Comparison of ENCODE assay signal across 23 mouse cellular contexts in genomic region chr7:128504091-128504490, GRCm38 (mm10). TPM values are rescaled to one million over a fixed set of nuclear protein-coding genes. Genes with fewer than 3 reads are reported as not detected.
DNase-seq lines count a peak whose midpoint lies in the region; TF ChIP-seq lines count a peak whose summit lies in the region.
"Had no signal": no experiment of that assay in that cellular context is flagged by ENCODE, and none has a peak within 500 bp of the region (broad histone marks: within the 10 kb centered on the region; RNA-seq: fewer than 3 reads in every experiment).

No protein-coding gene starts in this region.

- H3K4me3 ChIP-seq in olfactory bulb, adult 2 months (ENCODE audit: insufficient read depth, low read depth, low read length) = no peak overlapping the region
- H3K4me3 ChIP-seq: embryonic facial prominence, embryonic 12.5 days; erythroblast, embryonic 14.5 days; heart, embryonic 15.5 days; limb, embryonic 10.5 days; midbrain, embryonic 13.5 days; neural tube, embryonic 12.5 days had no signal

- no peak for TF ChIP-seq CTCF in olfactory bulb, adult 2 months (IDR thresholded peaks at IDR 0.05; ENCODE audit: insufficient read depth, low read depth, low read length)

- no peak for TF ChIP-seq POLR2A in olfactory bulb, adult 2 months (IDR thresholded peaks at IDR 0.05; ENCODE audit: insufficient read depth, low read depth, low read length)

- H3K27ac ChIP-seq in olfactory bulb, adult 2 months (ENCODE audit: insufficient read depth, low read depth, low read length) = 0 out of 2 replicates have a peak overlapping the region, but pooled peaks have one; percentile 60
- H3K27ac ChIP-seq: embryonic facial prominence, embryonic 12.5 days; heart, embryonic 15.5 days; hindbrain, postnatal 0 days; limb, embryonic 10.5 days; midbrain, embryonic 13.5 days; neural tube, embryonic 12.5 days had no signal

- H3K4me1 ChIP-seq in olfactory bulb, adult 2 months (ENCODE audit: control insufficient read depth, insufficient read depth, low read length) = no peaks in the 10 kb centered on the region; the same call in 1 of the 2 replicates
- H3K4me1 ChIP-seq: embryonic facial prominence, embryonic 12.5 days; midbrain, embryonic 13.5 days; neural tube, embryonic 12.5 days had no signal

- peak; percentile 28 to 35 for DNase-seq in layer of hippocampus, adult 8-10 months (ENCODE audit: low spot score in 2 of 2)
- no peak for DNase-seq in layer of hippocampus, postnatal 14 days (ENCODE audit: low spot score in 2 of 2)
- peak; percentile 79 for DNase-seq in brain, adult 2 months (ENCODE audit: low read depth, low spot score)
- DNase-seq in frontal cortex, postnatal 14 days (ENCODE audit: low spot score in 2 of 2) = peak; percentile 13 to 22
- no peak for DNase-seq in kidney, adult 18-20 months
- no peak for DNase-seq in c-Kit-positive CD71-positive TER-119-positive erythroid progenitor cells, embryonic 14.5 days (ENCODE audit: low spot score)
- DNase-seq: adrenal gland, adult 8-10 months; cerebellum, adult 11 months; cerebellum, postnatal 10 days; forebrain, postnatal 0 days; gastrocnemius, postnatal 25 days; kidney, postnatal 10 days; liver, postnatal 0 days; lung, postnatal 10 days; thymus, postnatal 36 days had no signal

- WGBS in olfactory bulb, adult 2 months = 51% methylated on average over 6 of the region's 6 CpGs

RNA-seq across cellular contexts. Expression of gene Bag3, which starts 19.3 kb away (rescaled TPM):
- 10 to 100 TPM; 13.5 to 16.4 (median 14.9) TPM for total RNA-seq in layer of hippocampus, adult 8-10 months (2022)
- 10 to 100 TPM in 1 of 2 experiments, 1 to 10 TPM in 1; 8.9 to 10.3 TPM for total RNA-seq in layer of hippocampus, postnatal 14 days (2021)
- polyA plus RNA-seq in olfactory bulb, adult 2 months (2012; ENCODE audit: insufficient read depth, insufficient read length, low replicate concordance, missing spikeins) = not detected in 2 replicates

RNA-seq across cellular contexts. Expression of gene Tial1, which starts 42.6 kb away (rescaled TPM):
- 100 to 1,000 TPM; 107 to 155 (median 123) TPM for total RNA-seq in layer of hippocampus, adult 8-10 months (2022)
- total RNA-seq in layer of hippocampus, postnatal 14 days (2021) = 100 to 1,000 TPM; 105 to 113 TPM
- not detected in 2 replicates for polyA plus RNA-seq in olfactory bulb, adult 2 months (2012; ENCODE audit: insufficient read depth, insufficient read length, low replicate concordance, missing spikeins)

Comparison
In these comparisons a context has a peak if more than half of its experiments do, and no peak if none do; other contexts are left out.
1. DNase-seq: peak in layer of hippocampus, adult 8-10 months (2 of 2), brain, adult 2 months (single experiment) and frontal cortex, postnatal 14 days (2 of 2); none in layer of hippocampus, postnatal 14 days (0 of 2), kidney, adult 18-20 months (single experiment) and c-Kit-positive CD71-positive TER-119-positive erythroid progenitor cells, embryonic 14.5 days (single experiment).